Mouse (Mus musculus) adrenal gland, postnatal 14 days (tissue): ENCODE results near the gene Ccdc121. TPM values are rescaled to one million over a fixed set of nuclear protein-coding genes. Genes with fewer than 3 reads are reported as not detected.
"Not testable (repeated sequence)": the region's sequence is repeated elsewhere in the genome, so short reads cannot be mapped to it uniquely, and the experiment has no call there.

Experiments used
- DNase-seq: peaks from one replicate; pipeline ENCODE4 v3.0.0; 2021; ENCODE audit warnings: mixed read lengths
- total RNA-seq: library from RNA; stranded (reverse); gene quantifications from 2 replicates; pipeline ENCODE4 v1.2.3, GENCODE M21; 2021

Gene Ccdc121
- total RNA-seq, 1 experiment from 2014 or later: not detected

- DNase-seq: no peak
Measured at GRCm38 (mm10) chr1:181512430-181513129, 1.3 kb upstream of the Ccdc121 start.

- not testable (repeated sequence) for DNase-seq
Measured at GRCm38 (mm10) chr1:181510855-181511254, 396 bp downstream of the Ccdc121 start.

GRCm38 (mm10) chr1:181505367-181505766 lies 5.9 kb downstream of the Ccdc121 start:
- no peak for DNase-seq

GRCm38 (mm10) chr1:181503471-181503870 lies 7.8 kb downstream of the Ccdc121 start:
- no peak for DNase-seq

- no peak for DNase-seq
Measured at GRCm38 (mm10) chr1:181484696-181485095, 26.6 kb downstream of the Ccdc121 start.

GRCm38 (mm10) chr1:181476557-181476956 lies 34.7 kb downstream of the Ccdc121 start:
- no peak for DNase-seq

- DNase-seq: no peak
Measured at GRCm38 (mm10) chr1:181476141-181476540, 35.1 kb downstream of the Ccdc121 start.

GRCm38 (mm10) chr1:181469415-181469814 lies 41.8 kb downstream of the Ccdc121 start:
- DNase-seq: no peak

GRCm38 (mm10) chr1:181467321-181467670 lies 44.0 kb downstream of the Ccdc121 start:
- no peak for DNase-seq

GRCm38 (mm10) chr1:181466601-181467320 lies 44.5 kb downstream of the Ccdc121 start:
- DNase-seq: no peak

- no peak for DNase-seq
Measured at GRCm38 (mm10) chr1:181466040-181466439, 45.2 kb downstream of the Ccdc121 start.

- peak; percentile 61 for DNase-seq
Measured at GRCm38 (mm10) chr1:181465027-181465426, 46.2 kb downstream of the Ccdc121 start.

- DNase-seq: no peak
Measured at GRCm38 (mm10) chr1:181462906-181463179, 48.4 kb downstream of the Ccdc121 start.

GRCm38 (mm10) chr1:181462051-181462905 lies 49.0 kb downstream of the Ccdc121 start:
- DNase-seq: peak; percentile 43

GRCm38 (mm10) chr1:181461484-181461883 lies 49.8 kb downstream of the Ccdc121 start:
- no peak for DNase-seq

GRCm38 (mm10) chr1:181460283-181460682 lies 51.0 kb downstream of the Ccdc121 start:
- DNase-seq: no peak

Other genes with a start within 250 kb of the Ccdc121 start
- gene Cnih3, start 158.8 kb downstream of the Ccdc121 start, total RNA-seq: not detected in 2 replicates
- gene Dnah14, start 65.1 kb upstream of the Ccdc121 start, total RNA-seq: 0.30 and 0.75 TPM in 2 replicates